Mouse (Mus musculus) embryo, embryonic 10.5 days (tissue): ENCODE measurements around the gene Aldh3b1.

Experiments used
- DNase-seq: peaks from one replicate; pipeline ENCODE4 v3.0.0-alpha.2; 2015; ENCODE audit warnings: low spot score

The Aldh3b1 gene

DNA sequence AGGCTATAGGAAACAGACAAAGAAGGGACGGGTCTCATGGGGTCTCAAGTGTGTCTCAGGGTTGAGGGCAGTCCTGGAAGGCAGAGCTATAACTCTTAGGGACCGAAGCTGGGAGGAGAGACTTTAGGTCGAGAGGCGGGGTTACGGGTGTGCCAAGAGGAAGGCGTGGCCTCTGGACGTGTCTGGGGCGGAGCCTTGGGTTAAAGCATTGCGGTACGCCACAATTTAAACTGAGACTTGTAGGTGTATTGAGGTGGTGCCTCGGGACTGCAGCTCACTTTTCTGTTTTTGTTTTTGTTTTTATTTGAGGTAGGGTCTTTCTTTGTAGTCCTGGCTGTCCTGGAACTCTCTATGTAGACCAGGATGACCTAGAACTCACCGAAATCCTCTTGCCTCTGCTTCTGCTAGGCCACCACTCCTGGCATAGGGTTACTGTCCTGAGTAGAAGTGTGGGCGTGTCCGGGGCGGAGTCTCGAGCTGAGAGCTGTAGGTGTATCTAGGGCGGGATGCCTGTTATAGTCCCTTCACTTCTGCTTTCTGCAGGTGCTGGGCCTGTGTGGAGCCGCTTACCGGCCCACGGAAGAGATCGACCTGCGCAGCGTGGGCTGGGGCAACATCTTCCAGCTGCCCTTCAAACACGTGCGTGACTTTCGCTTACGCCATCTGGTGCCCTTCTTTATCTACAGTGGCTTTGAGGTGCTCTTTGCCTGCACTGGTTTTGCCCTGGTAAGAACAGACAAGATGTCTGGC lies 13.6 kb upstream of the Aldh3b1 start:
- DNase-seq: peak; percentile 12

GRCm38 (mm10) chr19:3942315-3942714 lies 12.7 kb upstream of the Aldh3b1 start:
- no peak for DNase-seq

- peak; percentile 66 for DNase-seq
These were observed 6.6 kb upstream of the Aldh3b1 start for GRCm38 (mm10) chr19:3935896-3936850.

GRCm38 (mm10) chr19:3935032-3935895 lies 5.7 kb upstream of the Aldh3b1 start, which contains the start of gene Unc93b1:
Gene Unc93b1 (plus strand): TSS chr19:3935186.
- peak; percentile 76 for DNase-seq

DNA sequence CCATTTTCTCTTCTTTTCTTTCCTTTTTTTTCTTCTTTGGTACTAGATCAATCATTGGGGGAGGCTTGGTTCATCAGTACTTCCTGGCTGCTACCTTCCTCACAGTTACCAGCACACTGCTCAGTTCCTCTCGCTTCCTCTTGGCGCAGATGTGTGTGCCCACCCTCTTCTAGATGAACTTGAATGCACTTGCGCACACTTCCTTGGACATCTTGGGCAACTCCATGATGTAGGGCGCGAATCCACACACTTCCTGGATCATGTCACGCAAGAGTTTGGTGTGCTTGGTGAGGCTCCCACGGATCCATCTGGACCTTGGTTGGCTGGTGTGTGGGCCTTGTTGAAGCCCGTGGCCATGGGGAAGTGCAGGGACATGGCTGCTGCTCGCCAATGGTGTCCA lies 2.1 kb upstream of the Aldh3b1 start:
- no peak for DNase-seq

- no peak for DNase-seq
These were observed 852 bp upstream of the Aldh3b1 start for GRCm38 (mm10) chr19:3930262-3931057.

DNA sequence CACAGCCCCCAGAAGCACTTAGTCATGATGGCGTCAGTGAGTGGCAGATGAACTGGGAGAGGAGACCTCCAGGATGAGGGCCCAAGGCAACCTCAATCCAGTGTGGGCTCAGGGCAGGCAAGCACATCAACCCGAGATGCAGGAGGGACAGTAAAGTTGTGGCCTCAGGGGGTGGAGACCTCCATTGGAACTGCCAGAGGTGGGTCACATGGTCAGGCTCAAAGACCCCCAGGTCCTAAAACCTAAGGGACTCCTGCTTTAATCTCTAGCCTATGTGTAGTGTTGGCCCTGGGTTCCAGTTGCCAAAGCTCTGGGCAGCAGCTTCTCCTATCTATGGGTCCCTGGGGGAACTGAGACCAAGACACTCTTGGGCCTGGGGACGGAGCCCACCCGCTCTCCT lies 829 bp downstream of the Aldh3b1 start:
- no peak for DNase-seq

- no peak for DNase-seq
These were observed 1.6 kb downstream of the Aldh3b1 start for GRCm38 (mm10) chr19:3927989-3928388.

DNA sequence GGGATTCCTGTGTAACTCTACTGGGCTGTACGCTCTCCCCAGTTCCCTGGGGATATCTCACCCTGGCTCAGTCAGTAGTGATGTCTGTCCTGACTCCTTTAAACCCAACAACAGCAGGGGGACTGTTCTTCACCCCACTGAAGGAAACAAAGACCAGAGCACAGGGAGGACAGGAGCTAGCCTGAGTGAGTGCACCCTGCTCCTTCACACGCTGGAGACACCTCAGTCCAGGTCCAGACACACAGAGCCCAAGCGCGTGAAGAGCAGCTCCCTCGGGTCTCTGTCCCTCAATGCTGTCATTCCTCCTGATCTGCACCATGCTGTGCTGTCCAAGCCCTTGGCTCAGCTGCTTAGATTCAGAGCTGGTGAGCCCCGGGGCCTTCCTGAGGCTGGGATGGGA lies 2.9 kb downstream of the Aldh3b1 start:
- DNase-seq: no peak

- no peak for DNase-seq
These were observed 3.3 kb downstream of the Aldh3b1 start for GRCm38 (mm10) chr19:3926279-3926678.

- no peak for DNase-seq
These were observed 3.7 kb downstream of the Aldh3b1 start for GRCm38 (mm10) chr19:3925859-3926258.

GRCm38 (mm10) chr19:3924868-3925267 lies 4.7 kb downstream of the Aldh3b1 start:
- DNase-seq: no peak

DNA sequence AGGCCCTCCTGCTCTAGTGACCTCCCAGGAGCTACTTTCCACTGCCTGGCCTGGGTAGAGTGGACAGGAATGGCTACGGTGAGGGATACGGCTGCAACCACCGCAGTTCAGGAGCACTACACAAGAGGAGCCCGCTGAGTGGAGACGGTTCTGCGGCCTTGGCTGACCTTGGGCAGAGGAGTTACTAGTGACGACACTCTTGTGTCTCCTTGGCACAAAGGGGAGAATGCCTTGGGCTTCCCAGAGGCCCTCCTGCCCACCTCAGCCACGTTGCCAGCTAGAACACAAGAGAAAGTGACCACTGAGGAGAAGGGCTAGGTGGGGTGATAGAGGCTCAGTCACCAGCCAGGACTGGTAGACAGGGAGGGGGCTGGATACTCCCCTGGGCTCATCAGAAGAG lies 5.4 kb downstream of the Aldh3b1 start:
- DNase-seq: no peak

GRCm38 (mm10) chr19:3923586-3923985 lies 6.0 kb downstream of the Aldh3b1 start:
- no peak for DNase-seq

DNA sequence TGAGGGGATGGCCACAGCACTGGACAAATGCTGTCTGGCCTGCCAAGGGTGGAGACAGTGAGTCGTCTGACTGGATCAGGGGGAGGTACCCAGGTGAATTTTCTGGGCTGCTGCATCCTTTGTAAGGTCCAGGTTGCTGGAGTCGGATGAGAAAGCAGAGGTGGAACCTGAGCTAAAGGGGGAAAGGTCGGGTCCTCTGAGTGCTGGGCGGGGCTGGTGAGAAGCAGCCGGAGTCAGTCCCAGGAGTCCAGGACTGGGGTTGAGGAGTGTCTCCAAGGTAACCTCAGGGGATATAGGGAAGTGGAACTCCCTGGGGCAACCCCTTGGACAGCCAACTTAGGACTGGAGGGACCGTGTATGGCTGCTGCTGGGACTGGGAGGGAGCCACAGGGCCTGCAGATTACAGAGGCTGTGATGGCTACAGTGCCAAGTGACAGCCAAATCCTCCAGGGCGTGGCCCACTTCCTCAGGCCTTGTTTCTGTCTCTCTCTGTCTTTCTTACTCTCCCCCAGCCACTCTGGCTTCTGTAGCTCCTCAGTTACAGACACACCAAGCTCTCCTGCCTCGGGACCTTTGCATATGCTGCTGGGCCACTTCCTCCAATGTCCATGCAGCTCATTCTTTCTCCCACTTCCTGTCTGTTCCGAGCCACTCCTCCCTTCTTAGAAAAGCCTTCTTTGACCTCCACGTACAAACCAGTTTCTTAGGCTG lies 6.8 kb downstream of the Aldh3b1 start:
- DNase-seq: no peak

GRCm38 (mm10) chr19:3919928-3920327 lies 9.7 kb downstream of the Aldh3b1 start:
- no peak for DNase-seq

DNA sequence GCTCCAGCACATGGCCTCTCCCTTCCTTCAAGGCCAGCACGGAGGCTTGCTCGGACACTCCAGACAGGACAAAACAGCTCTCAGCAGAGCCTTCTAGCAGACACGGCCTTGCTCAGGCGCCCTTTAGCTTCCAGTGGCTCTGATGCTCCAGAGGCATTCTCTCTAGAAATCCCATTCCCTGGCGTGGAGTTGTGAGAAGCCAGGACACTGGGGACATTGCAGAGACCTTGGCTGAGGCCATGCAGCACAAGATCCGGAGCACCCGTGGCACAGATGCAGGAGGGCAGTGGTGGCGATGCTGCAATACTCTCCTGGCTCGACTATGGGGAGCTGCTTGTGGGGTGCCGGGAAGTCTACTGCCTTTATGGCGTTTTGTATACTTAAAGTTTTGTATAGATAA lies 12.9 kb downstream of the Aldh3b1 start:
- no peak for DNase-seq

GRCm38 (mm10) chr19:3914535-3914934 lies 15.1 kb downstream of the Aldh3b1 start:
- no peak for DNase-seq

- DNase-seq: no peak
These were observed 15.9 kb downstream of the Aldh3b1 start for GRCm38 (mm10) chr19:3913692-3914091.
